Mouse (Mus musculus): ENCODE measurements at regions not wholly inside any gene's neighbourhood (a gene's known extent, or its start where the extent isn't known, plus 50 kb on each side); places are given as distances from the start of the nearest gene placed in this dataset.

GRCm38 (mm10) chr3:51087076-51087475, 137.2 kb upstream of the Noct start:
- no peak for DNase-seq (ENCODE audit: low spot score in 2 of 2)

- no peak for DNase-seq (ENCODE audit: low spot score in 2 of 2)
These were observed 135.1 kb upstream of the Noct start for GRCm38 (mm10) chr3:51089036-51089669.

- no peak for DNase-seq (ENCODE audit: low spot score in 2 of 2)
These were observed 132.8 kb upstream of the Noct start for GRCm38 (mm10) chr3:51091478-51091877.

- no peak for DNase-seq (ENCODE audit: low spot score in 2 of 2)
These were observed 131.9 kb upstream of the Noct start for GRCm38 (mm10) chr3:51092079-51093028.

- peak; percentile 62 to 75 for DNase-seq (ENCODE audit: low spot score in 2 of 2)
These were observed 128.3 kb upstream of the Noct start for GRCm38 (mm10) chr3:51095847-51096447.

GRCm38 (mm10) chr3:51096545-51096944, 127.7 kb upstream of the Noct start:
- DNase-seq (ENCODE audit: low spot score in 2 of 2): no peak

GRCm38 (mm10) chr3:51097362-51097761, 126.9 kb upstream of the Noct start:
- DNase-seq (ENCODE audit: low spot score in 2 of 2): peak; percentile 22 to 55

GRCm38 (mm10) chr3:51099966-51100365, 124.3 kb upstream of the Noct start:
- no peak for DNase-seq (ENCODE audit: low spot score in 2 of 2)

GRCm38 (mm10) chr3:51108639-51109202, 115.5 kb upstream of the Noct start:
- DNase-seq (ENCODE audit: low spot score in 2 of 2): no peak

- no peak for DNase-seq (ENCODE audit: low spot score in 2 of 2)
These were observed 113.0 kb upstream of the Noct start for GRCm38 (mm10) chr3:51111241-51111640.

- DNase-seq (ENCODE audit: low spot score in 2 of 2): no peak
These were observed 111.9 kb upstream of the Noct start for GRCm38 (mm10) chr3:51112351-51112750.

GRCm38 (mm10) chr3:51115921-51116320, 108.3 kb upstream of the Noct start:
- no peak for DNase-seq (ENCODE audit: low spot score in 2 of 2)

- no peak for DNase-seq (ENCODE audit: low spot score in 2 of 2)
These were observed 105.5 kb upstream of the Noct start for GRCm38 (mm10) chr3:51118706-51119105.

GRCm38 (mm10) chr3:51120522-51120921, 103.7 kb upstream of the Noct start:
- DNase-seq (ENCODE audit: low spot score in 2 of 2): no peak

GRCm38 (mm10) chr3:51121703-51122540, 102.3 kb upstream of the Noct start:
- peak; percentile 44 to 76 for DNase-seq (ENCODE audit: low spot score in 2 of 2)

GRCm38 (mm10) chr3:51122541-51122935, 101.7 kb upstream of the Noct start:
- DNase-seq (ENCODE audit: low spot score in 2 of 2): no peak

GRCm38 (mm10) chr3:51127875-51128274, 96.4 kb upstream of the Noct start:
- DNase-seq (ENCODE audit: low spot score in 2 of 2): no peak

GRCm38 (mm10) chr3:51128491-51129155, 95.6 kb upstream of the Noct start:
- no peak for DNase-seq (ENCODE audit: low spot score in 2 of 2)

GRCm38 (mm10) chr3:51130709-51131108, 93.5 kb upstream of the Noct start:
- no peak for DNase-seq (ENCODE audit: low spot score in 2 of 2)

- no peak for DNase-seq (ENCODE audit: low spot score in 2 of 2)
These were observed 92.9 kb upstream of the Noct start for GRCm38 (mm10) chr3:51131341-51131740.

- no peak for DNase-seq (ENCODE audit: low spot score in 2 of 2)
These were observed 91.5 kb upstream of the Noct start for GRCm38 (mm10) chr3:51132736-51133135.

Measured in frontal cortex, postnatal 10 days (tissue).